Mouse (Mus musculus) heart, embryonic 16.5 days (tissue): ENCODE results near the gene Msantd2. TPM values are rescaled to one million over a fixed set of nuclear protein-coding genes. Genes with fewer than 3 reads are reported as not detected.

Source experiments
- ATAC-seq: fragments of 200-750 bp; cut with Nextera tagmentation; replicated peaks from 2 replicates; pipeline ENCODE4 v1.8.0; 2017; ENCODE audit warnings: moderate number of reproducible peaks; ENCODE audit not compliant: insufficient read depth, low FRiP score; ENCODE audit errors: extremely low read depth
- H3K27ac ChIP-seq: fragments of 300-500 bp; sonication (generic); 2 replicates; pipeline ENCODE4 v1.5.1; 2014; ENCODE audit warnings: mild to moderate bottlenecking, low read length, control low read depth, moderate library complexity
- H3K27me3 ChIP-seq: fragments of 300-500 bp; sonication (generic); 2 replicates; pipeline ENCODE4 v1.6.1; 2014; ENCODE audit warnings: low read length, mixed read lengths; ENCODE audit not compliant: control insufficient read depth, insufficient read depth
- H3K36me3 ChIP-seq: fragments of 300-500 bp; sonication (generic); 2 replicates; pipeline ENCODE4 v1.6.1; 2014; ENCODE audit not compliant: control insufficient read depth, insufficient read depth
- H3K4me1 ChIP-seq: fragments of 300-500 bp; sonication (generic); 2 replicates; pipeline ENCODE4 v1.6.1; 2014; ENCODE audit warnings: low read length, mixed read lengths; ENCODE audit not compliant: control insufficient read depth, insufficient read depth
- H3K4me2 ChIP-seq: fragments of 300-500 bp; sonication (generic); 2 replicates; pipeline ENCODE4 v1.6.1; 2014; ENCODE audit warnings: low read depth, mild to moderate bottlenecking, control low read depth, low read length
- H3K4me3 ChIP-seq: fragments of 300-500 bp; sonication (generic); 2 replicates; pipeline ENCODE4 v1.5.1; 2014; ENCODE audit warnings: mild to moderate bottlenecking, control low read depth, low read length
- H3K9ac ChIP-seq: fragments of 300-500 bp; sonication (generic); 2 replicates; pipeline ENCODE4 v1.6.1; 2014; ENCODE audit warnings: low read length, control low read depth
- H3K9me3 ChIP-seq: fragments of 300-500 bp; sonication (generic); replicated peaks from 2 replicates; pipeline ENCODE4 v1.6.1; 2016; ENCODE audit warnings: low read length; ENCODE audit not compliant: control insufficient read depth
- WGBS: fragments of 180-500 bp; shearing (Covaris S2); extraction: QIAGEN DNeasy Blood & Tissue Kit; methylation state at CpG from one replicate; pipeline ENCODE4 v1.1.7; 2014; 5-methylcytosine and 5-hydroxymethylcytosine counted together
- polyA plus RNA-seq: library from polyadenylated mRNA; unstranded; fragments of >200 nt; fragmentation: Nextera tagmentation; extraction: Ambion mirVana; gene quantifications from 2 replicates; pipeline ENCODE4 v1.2.1, GENCODE M21; 2015

The Msantd2 gene
- polyA plus RNA-seq, 1 experiment from 2014 or later, result 11.4 TPM

- Histone ChIP-seq H3K4me3 (no peak overlapping the region), H3K4me2 (no peak overlapping the region), H3K9ac (no peak overlapping the region), H3K27me3 (no peaks in the 10 kb centered on the region), H3K4me1 (peaks cover 5% of the 10 kb centered on the region), H3K36me3 (peaks cover 28% of the 10 kb centered on the region), H3K27ac (no peak overlapping the region), H3K9me3 (no peaks in the 10 kb centered on the region)
- 88% methylated on average over 2 of the region's 2 CpGs for WGBS
- ATAC-seq, result no peak
Observed at GRCm38 (mm10) chr9:37519995-37520394, 30.9 kb downstream of the Msantd2 start.

- Histone ChIP-seq H3K4me3 (no peak overlapping the region), H3K36me3 (peaks cover 21% of the 10 kb centered on the region), H3K27ac (no peak overlapping the region), H3K9me3 (no peaks in the 10 kb centered on the region), H3K4me2 (no peak overlapping the region), H3K4me1 (peaks cover 22% of the 10 kb centered on the region), H3K9ac (no peak overlapping the region), H3K27me3 (peaks cover 13% of the 10 kb centered on the region)
- WGBS, result 72% methylated on average over 2 of the region's 2 CpGs
- no peak for ATAC-seq
Observed at GRCm38 (mm10) chr9:37525461-37525860, 36.3 kb downstream of the Msantd2 start.

- Histone ChIP-seq H3K9me3 (no peaks in the 10 kb centered on the region), H3K36me3 (peaks cover 17% of the 10 kb centered on the region), H3K4me2 (peak overlapping the region; percentile 85), H3K27ac (peak overlapping the region; percentile 84), H3K4me1 (peaks cover 25% of the 10 kb centered on the region), H3K9ac (peak overlapping the region; percentile 71), H3K27me3 (peaks cover 13% of the 10 kb centered on the region), H3K4me3 (peak overlapping the region; percentile 56)
- no peak for ATAC-seq
- 32% methylated on average over 21 of the region's 21 CpGs for WGBS
Observed at GRCm38 (mm10) chr9:37526443-37527395, 37.6 kb downstream of the Msantd2 start.

GRCm38 (mm10) chr9:37527396-37528224 lies 38.5 kb downstream of the Msantd2 start, which contains the start of gene Esam:
Gene Esam, plus strand, starts transcription at chr9:37528078.
- Histone ChIP-seq H3K4me1 (peaks cover 25% of the 10 kb centered on the region), H3K4me3 (peak within 1 kb of the TSS; percentile 56), H3K36me3 (peaks cover 14% of the 10 kb centered on the region), H3K27ac (peak within 1 kb of the TSS; percentile 84), H3K9ac (peak within 1 kb of the TSS; percentile 71), H3K27me3 (peaks cover 13% of the 10 kb centered on the region), H3K9me3 (no peaks in the 10 kb centered on the region), H3K4me2 (peak within 1 kb of the TSS; percentile 85)
- peak; percentile 63 for ATAC-seq
- WGBS, result 5% methylated on average over 41 of the region's 41 CpGs

- Histone ChIP-seq H3K27ac (peak overlapping the region; percentile 84), H3K4me1 (peaks cover 25% of the 10 kb centered on the region), H3K9me3 (no peaks in the 10 kb centered on the region), H3K9ac (peak overlapping the region; percentile 71), H3K4me3 (peak overlapping the region; percentile 56), H3K36me3 (peaks cover 8% of the 10 kb centered on the region), H3K4me2 (peak overlapping the region; percentile 85), H3K27me3 (peaks cover 13% of the 10 kb centered on the region)
- WGBS, result 41% methylated on average over 9 of the region's 9 CpGs
- ATAC-seq, result no peak
Observed at GRCm38 (mm10) chr9:37528225-37528970, 39.3 kb downstream of the Msantd2 start.

- H3K36me3 ChIP-seq, result peaks cover 6% of the 10 kb centered on the region; the same call in 1 of the 2 replicates
- H3K27ac ChIP-seq, result peak overlapping the region; percentile 84
- peak overlapping the region; percentile 56 for H3K4me3 ChIP-seq
- H3K4me2 ChIP-seq, result peak overlapping the region; percentile 85
- H3K27me3 ChIP-seq, result peaks cover 13% of the 10 kb centered on the region
- peak overlapping the region; percentile 71 for H3K9ac ChIP-seq
- peaks cover 23% of the 10 kb centered on the region for H3K4me1 ChIP-seq
- no peaks in the 10 kb centered on the region for H3K9me3 ChIP-seq
- 2% methylated on average over 32 of the region's 32 CpGs for WGBS
- peak; percentile 76 for ATAC-seq
Observed at GRCm38 (mm10) chr9:37530031-37530887, 41.1 kb downstream of the Msantd2 start.

- peak overlapping the region; percentile 56 for H3K4me3 ChIP-seq
- H3K27ac ChIP-seq, result peak overlapping the region; percentile 84
- ATAC-seq, result no peak; the same call in 1 of the 2 replicates
- H3K27me3 ChIP-seq, result peaks cover 13% of the 10 kb centered on the region
- H3K36me3 ChIP-seq, result peaks cover 8% of the 10 kb centered on the region; the same call in 1 of the 2 replicates
- H3K4me2 ChIP-seq, result peak overlapping the region; percentile 85
- 5% methylated on average over 31 of the region's 31 CpGs for WGBS
- no peaks in the 10 kb centered on the region for H3K9me3 ChIP-seq
- peaks cover 23% of the 10 kb centered on the region for H3K4me1 ChIP-seq
- H3K9ac ChIP-seq, result peak overlapping the region; percentile 71
Observed at GRCm38 (mm10) chr9:37530888-37531705, 42.0 kb downstream of the Msantd2 start.
